ENCODE assay signal across 21 mouse cellular contexts in genomic region chr9:101498721-101499120, GRCm38 (mm10).
"Had no signal": no experiment of that assay in that cellular context is flagged by ENCODE, and none has a peak within 500 bp of the region (broad histone marks: within the 10 kb centered on the region; RNA-seq: fewer than 3 reads in every experiment).

No protein-coding gene starts in this region.

- H3K4me1 ChIP-seq: neural tube, embryonic 12.5 days had no signal

- H3K36me3 ChIP-seq: limb, embryonic 10.5 days; limb, embryonic 13.5 days; midbrain, embryonic 12.5 days; midbrain, embryonic 15.5 days; neural tube, embryonic 12.5 days; neural tube, embryonic 15.5 days had no signal

- H3K4me3 ChIP-seq: limb, embryonic 10.5 days; limb, embryonic 13.5 days; midbrain, embryonic 12.5 days; midbrain, embryonic 15.5 days; neural tube, embryonic 12.5 days; neural tube, embryonic 15.5 days had no signal

- ATAC-seq: inflammation-experienced regulatory T-cells, adult 6 months; intestine, embryonic 16.5 days; liver, postnatal 0 days; lung, postnatal 0 days; midbrain, embryonic 15.5 days had no signal

- H3K4me2 ChIP-seq: limb, embryonic 13.5 days; lung, embryonic 14.5 days; midbrain, embryonic 12.5 days; midbrain, embryonic 15.5 days; neural tube, embryonic 12.5 days; neural tube, embryonic 15.5 days had no signal

- H3K9ac ChIP-seq: limb, embryonic 13.5 days; liver, embryonic 14.5 days; liver, postnatal 0 days; lung, embryonic 14.5 days; midbrain, embryonic 12.5 days; midbrain, embryonic 15.5 days; neural tube, embryonic 12.5 days; neural tube, embryonic 15.5 days had no signal

- H3K9me3 ChIP-seq: limb, embryonic 10.5 days; limb, embryonic 13.5 days; midbrain, embryonic 12.5 days; midbrain, embryonic 15.5 days; neural tube, embryonic 12.5 days; neural tube, embryonic 15.5 days had no signal

- DNase-seq: liver; liver, postnatal 0 days; lung, embryonic 14.5 days; right cerebral cortex, adult 18-20 months; right cerebral cortex, postnatal 14 days; right cerebral cortex, postnatal 4 days; thymus, adult 2 months; thymus, postnatal 14 days; thymus, postnatal 4 days had no signal

- H3K27ac ChIP-seq: limb, embryonic 10.5 days; limb, embryonic 13.5 days; liver, embryonic 14.5 days; macrophage; midbrain, embryonic 12.5 days; midbrain, embryonic 15.5 days; neural tube, embryonic 12.5 days; neural tube, embryonic 15.5 days; stomach, postnatal 0 days had no signal

- H3K27me3 ChIP-seq: limb, embryonic 13.5 days; midbrain, embryonic 12.5 days; midbrain, embryonic 15.5 days; neural tube, embryonic 12.5 days; neural tube, embryonic 15.5 days had no signal
